Mouse (Mus musculus) embryo, embryonic 11.5 days (tissue): ENCODE measurements around the gene Mamstr.
A peak's percentile ranks its signal among the peaks of the same experiment; 100 is the strongest.

Experiments
- DNase-seq: peaks from one replicate; pipeline ENCODE4 v3.0.0-alpha.2; 2012; ENCODE audit warnings: low read depth, low spot score

The Mamstr gene

GRCm38 (mm10) chr7:45639561-45640027 lies at the start of gene Mamstr:
TSS of gene Mamstr (plus strand) at chr7:45639977.
- no peak for DNase-seq

- no peak for DNase-seq
These were observed 48.9 kb upstream of the Mamstr start for GRCm38 (mm10) chr7:45590874-45591273.

- DNase-seq, result no peak
These were observed 47.9 kb upstream of the Mamstr start for GRCm38 (mm10) chr7:45591880-45592279.

- DNase-seq, result peak; percentile 46
These were observed 46.5 kb upstream of the Mamstr start for GRCm38 (mm10) chr7:45593118-45593815.

GRCm38 (mm10) chr7:45595176-45595575 lies 44.6 kb upstream of the Mamstr start:
- DNase-seq, result no peak

- DNase-seq, result no peak
These were observed 43.7 kb upstream of the Mamstr start for GRCm38 (mm10) chr7:45596107-45596506.

GRCm38 (mm10) chr7:45597013-45597412 lies 42.8 kb upstream of the Mamstr start:
- no peak for DNase-seq

GRCm38 (mm10) chr7:45597527-45597926 lies 42.2 kb upstream of the Mamstr start:
- no peak for DNase-seq

GRCm38 (mm10) chr7:45598960-45599879 lies 40.6 kb upstream of the Mamstr start:
- no peak for DNase-seq

GRCm38 (mm10) chr7:45605704-45606289 lies 34.0 kb upstream of the Mamstr start:
- no peak for DNase-seq

- DNase-seq, result no peak
These were observed 30.3 kb upstream of the Mamstr start for GRCm38 (mm10) chr7:45609511-45609910.

- no peak for DNase-seq
These were observed 23.5 kb upstream of the Mamstr start for GRCm38 (mm10) chr7:45616277-45616676.

- DNase-seq, result no peak
These were observed 22.6 kb upstream of the Mamstr start, which contains the start of gene Fut1 for GRCm38 (mm10) chr7:45617042-45617695. TSS of gene Fut1 (plus strand) at chr7:45617289.

GRCm38 (mm10) chr7:45618316-45618715 lies 21.5 kb upstream of the Mamstr start:
- DNase-seq, result no peak

GRCm38 (mm10) chr7:45619592-45619991 lies 20.2 kb upstream of the Mamstr start:
- no peak for DNase-seq

- DNase-seq, result no peak
These were observed 18.3 kb upstream of the Mamstr start, which contains the start of gene Izumo1 for GRCm38 (mm10) chr7:45621443-45621842. TSS of gene Izumo1 (plus strand) at chr7:45621811.

GRCm38 (mm10) chr7:45623507-45623906 lies 16.3 kb upstream of the Mamstr start:
- no peak for DNase-seq

- no peak for DNase-seq
These were observed 15.1 kb upstream of the Mamstr start for GRCm38 (mm10) chr7:45624718-45625117.

- DNase-seq, result no peak
These were observed 14.3 kb upstream of the Mamstr start for GRCm38 (mm10) chr7:45625481-45625880.

GRCm38 (mm10) chr7:45626571-45627076 lies 13.2 kb upstream of the Mamstr start:
- no peak for DNase-seq

- no peak for DNase-seq
These were observed 12.5 kb upstream of the Mamstr start, which contains the start of gene Rasip1 for GRCm38 (mm10) chr7:45627261-45627660. TSS of gene Rasip1 (plus strand) at chr7:45627488.
